Mouse (Mus musculus) heart, adult 2 months (tissue): Measurements from ENCODE around the gene 4930523C07Rik. TPM values are rescaled to one million over a fixed set of nuclear protein-coding genes. Genes with fewer than 3 reads are reported as not detected.
A peak's percentile ranks its signal among the peaks of the same experiment; 100 is the strongest.

Experiments
- DNase-seq, 2 experiments: peaks; one replicate each; pipeline ENCODE4 v3.0.0; 2021
- H3K27ac ChIP-seq: fragments of 200-600 bp; 2 replicates; pipeline ENCODE4 v1.8.1; 2022
- H3K27me3 ChIP-seq: fragments of 200-500 bp; 2 replicates; pipeline ENCODE4 v1.6.1; 2012; ENCODE audit warnings: mild to moderate bottlenecking, low read length, inconsistent platforms, mixed read lengths; ENCODE audit not compliant: control insufficient read depth, insufficient read depth
- H3K36me3 ChIP-seq: fragments of 200-500 bp; 2 replicates; pipeline ENCODE4 v1.6.1; 2012; ENCODE audit warnings: low read length, inconsistent platforms; ENCODE audit not compliant: control insufficient read depth, insufficient read depth
- H3K4me1 ChIP-seq: fragments of 200-500 bp; 2 replicates; pipeline ENCODE4 v1.6.1; 2011; ENCODE audit warnings: low read length; ENCODE audit not compliant: control insufficient read depth, insufficient read depth
- H3K4me3 ChIP-seq: fragments of 200-600 bp; 2 replicates; pipeline ENCODE4 v1.8.1; 2022
- H3K79me2 ChIP-seq: fragments of 200-500 bp; replicated peaks from 2 replicates; pipeline ENCODE4 v1.6.1; 2012; ENCODE audit warnings: mild to moderate bottlenecking, inconsistent platforms, low read length, moderate library complexity, mixed read lengths; ENCODE audit not compliant: control insufficient read depth, insufficient read depth
- H3K9ac ChIP-seq: fragments of 200-500 bp; 2 replicates; pipeline ENCODE4 v1.6.1; 2012; ENCODE audit warnings: low read depth, mild to moderate bottlenecking, control low read depth, inconsistent platforms, low read length, mixed read lengths
- CTCF ChIP-seq: fragments of 200-600 bp; IDR thresholded peaks from 2 replicates; pipeline ENCODE4 v1.8.1; 2022; ENCODE audit warnings: antibody characterized with exemption, mild to moderate bottlenecking, moderate library complexity
- EP300 ChIP-seq: fragments of 200-500 bp; IDR thresholded peaks from 2 replicates; pipeline ENCODE4 v1.6.1; 2011; ENCODE audit warnings: low read depth, low read length, control low read depth; ENCODE audit not compliant: insufficient read depth
- POLR2A ChIP-seq: fragments of 200-500 bp; IDR thresholded peaks from 2 replicates; pipeline ENCODE4 v1.6.1; 2011; ENCODE audit warnings: mild to moderate bottlenecking, low read depth, low read length, control low read depth; ENCODE audit not compliant: insufficient read depth
- WGBS: fragments of 180-500 bp; shearing (Covaris S2); methylation state at CpG from one replicate; pipeline ENCODE4 v1.1.7; 2018; 5-methylcytosine and 5-hydroxymethylcytosine counted together
- intact Hi-C: fragments of 180-260 bp; cut with DNase I; formaldehyde crosslinking; loops from one replicate; pipeline ENCODE4 v1.15.1; 2025
- polyA plus RNA-seq: library from polyadenylated mRNA; depleted of rRNA; stranded (reverse); fragments of >200 nt; gene quantifications from 2 replicates; pipeline ENCODE4 v1.2.3, GENCODE M21; 2012
- total RNA-seq, 2 experiments: library from RNA; stranded (reverse); gene quantifications; 2 replicates each; pipeline ENCODE4 v1.2.3; 2021

Gene 4930523C07Rik
- total and polyA plus RNA-seq, 3 experiments: 10.9 to 22.3 (median 17.4) TPM

DNA sequence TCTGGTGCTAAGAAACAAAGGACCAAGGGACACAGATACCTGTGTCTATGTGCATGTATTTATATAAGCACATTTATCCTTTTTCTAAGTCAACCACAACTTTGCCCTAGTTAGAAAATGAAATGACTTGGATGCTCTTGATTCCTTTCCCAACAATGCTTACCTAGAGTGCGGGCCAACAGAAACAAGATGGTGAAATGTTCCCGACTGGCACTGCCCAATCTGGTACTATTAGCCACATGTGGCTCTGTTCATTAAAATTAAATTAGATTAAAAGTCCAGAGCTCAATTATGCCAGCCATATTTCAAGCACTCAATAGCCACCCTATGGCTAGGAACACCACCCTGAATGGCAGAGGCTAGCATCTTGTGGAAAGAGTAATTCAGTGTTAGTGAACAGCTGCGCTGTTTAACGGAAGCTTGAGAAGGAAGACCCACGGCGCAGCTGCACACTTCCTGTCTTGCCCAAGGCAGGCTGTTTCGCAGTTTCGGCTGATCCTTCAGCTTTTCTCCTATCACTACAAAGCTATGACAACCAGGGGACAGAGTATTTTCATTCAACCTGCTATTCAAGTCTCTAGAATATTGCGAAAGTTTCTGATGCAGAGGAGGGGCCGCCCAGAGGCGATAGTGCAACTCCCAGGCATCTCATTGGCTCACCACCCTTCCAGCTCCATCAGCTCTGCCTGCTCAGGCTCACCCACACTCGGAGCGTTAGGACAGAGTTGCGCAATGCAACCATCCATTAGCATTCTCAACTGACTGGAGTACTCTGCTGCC, 34.9 kb downstream of the 4930523C07Rik start:
- Histone ChIP-seq H3K36me3 (no peaks in the 10 kb centered on the region), H3K79me2 (no peaks in the 10 kb centered on the region), H3K9ac (no peak overlapping the region), H3K27ac (0 out of 2 replicates have a peak overlapping the region, but pooled peaks have one; percentile 3), H3K4me3 (no peak overlapping the region), H3K27me3 (no peaks in the 10 kb centered on the region), H3K4me1 (no peaks in the 10 kb centered on the region)
- intact Hi-C loops: loop anchor here (5.0 kb wide), 1 partner anchor 37 kb away; the partner anchor contains the start of gene 4930523C07Rik
- 59% methylated on average over 14 of the region's 14 CpGs for WGBS
- DNase-seq: peak; percentile 64 to 79
- no peak for TF ChIP-seq EP300
- no peak for TF ChIP-seq POLR2A
- no peak for TF ChIP-seq CTCF

DNA sequence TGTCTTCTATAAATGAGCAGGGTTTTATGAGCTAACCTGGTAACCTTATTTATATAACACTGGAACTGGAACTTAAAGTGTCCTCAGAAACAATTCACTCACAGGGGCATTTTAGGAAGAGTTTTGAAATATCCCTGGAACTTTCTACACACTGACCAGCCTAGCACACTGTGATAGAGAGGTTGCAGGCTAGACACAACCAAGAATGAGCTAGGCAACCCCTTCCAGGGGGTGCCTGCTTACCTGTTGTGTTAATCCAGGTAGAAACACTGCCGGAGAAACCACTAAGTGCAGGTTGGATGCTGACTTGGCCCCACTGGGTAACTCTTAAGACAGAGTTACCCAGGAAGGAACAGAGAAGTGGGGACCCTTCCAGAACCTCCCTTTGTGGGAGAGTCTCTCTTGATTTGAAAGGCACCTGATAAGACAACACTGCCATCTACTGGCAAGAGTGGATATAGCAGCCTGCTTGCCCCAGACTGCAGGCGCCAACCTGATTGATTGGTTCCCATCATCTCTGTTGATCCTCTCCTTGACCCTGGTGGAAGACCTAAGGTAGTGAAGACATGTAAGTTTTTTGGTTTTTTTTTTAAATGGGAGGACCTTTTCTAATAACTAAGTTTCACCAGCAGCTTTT, 36.7 kb downstream of the 4930523C07Rik start:
- 21% methylated on average over 2 of the region's 2 CpGs for WGBS
- Histone ChIP-seq H3K36me3 (no peaks in the 10 kb centered on the region), H3K4me1 (no peaks in the 10 kb centered on the region), H3K9ac (no peak overlapping the region), H3K27ac (no peak overlapping the region), H3K79me2 (no peaks in the 10 kb centered on the region), H3K4me3 (no peak overlapping the region), H3K27me3 (no peaks in the 10 kb centered on the region)
- TF ChIP-seq POLR2A (no peak), CTCF (no peak; the same call in 1 of the 2 replicates), EP300 (peak; percentile 68; the same call in 1 of the 2 replicates)
- intact Hi-C loops: loop anchor here (1.0 to 10.0 kb wide), 4 partner anchors 170 to 796 kb away; partner anchors contain the start of gene Tnr
- DNase-seq: peak; percentile 72 to 86

DNA sequence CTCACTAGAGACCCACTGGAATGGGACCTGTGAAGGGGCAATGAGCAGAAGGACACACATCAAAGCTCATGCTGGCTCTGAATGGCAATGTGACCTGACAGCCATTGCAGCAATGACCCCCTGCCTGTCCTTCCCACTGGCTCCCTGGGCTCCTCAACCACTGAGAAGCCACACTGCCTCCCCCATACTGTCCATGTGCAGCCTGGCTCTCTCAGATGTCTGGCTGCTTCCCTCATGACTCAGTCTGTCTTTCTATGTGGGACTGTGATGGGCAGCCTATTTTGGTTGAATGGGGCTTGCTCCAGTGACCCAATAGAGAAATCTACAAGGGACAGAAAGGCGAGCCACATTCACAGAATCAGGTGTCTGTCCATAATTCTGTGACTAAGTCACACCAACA, 38.5 kb downstream of the 4930523C07Rik start:
- H3K79me2 ChIP-seq: no peaks in the 10 kb centered on the region
- no peak overlapping the region for H3K4me3 ChIP-seq
- no peaks in the 10 kb centered on the region for H3K36me3 ChIP-seq
- no peaks in the 10 kb centered on the region for H3K4me1 ChIP-seq
- no peak overlapping the region for H3K9ac ChIP-seq
- DNase-seq: no peak
- no peaks in the 10 kb centered on the region for H3K27me3 ChIP-seq
- no peak for TF ChIP-seq CTCF
- no peak for TF ChIP-seq POLR2A
- no peak for TF ChIP-seq EP300
- intact Hi-C loops: loop anchor here (5.0 to 10.0 kb wide), 3 partner anchors 558 to 798 kb away; partner anchors contain the start of gene Tnr
- no peak overlapping the region for H3K27ac ChIP-seq
- WGBS: 63% methylated on average over 1 of the region's 1 CpGs

DNA sequence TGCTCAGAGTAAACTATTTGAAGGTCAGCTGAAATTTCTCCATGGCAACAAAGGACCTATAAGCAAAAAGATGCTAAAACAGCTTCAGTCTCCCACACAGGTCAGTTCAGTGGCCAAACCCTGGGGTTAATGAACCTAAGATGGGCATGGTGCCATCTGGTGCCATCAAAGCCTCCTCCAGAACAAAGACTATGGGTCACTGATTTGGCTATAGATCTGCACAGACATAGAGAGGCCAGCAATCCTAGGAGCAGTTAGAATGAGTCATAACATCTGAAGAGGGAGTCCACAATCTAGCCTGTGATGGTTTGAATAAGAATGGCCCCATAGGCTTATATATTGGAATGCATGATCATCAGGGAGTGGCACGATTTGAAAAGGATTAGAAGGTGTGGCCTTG, 40.1 kb downstream of the 4930523C07Rik start:
- no peaks in the 10 kb centered on the region for H3K36me3 ChIP-seq
- H3K27me3 ChIP-seq: no peaks in the 10 kb centered on the region
- DNase-seq: no peak
- H3K4me3 ChIP-seq: no peak overlapping the region
- no peak overlapping the region for H3K27ac ChIP-seq
- intact Hi-C loops: loop anchor here (5.0 to 10.0 kb wide), 3 partner anchors 559 to 799 kb away; partner anchors contain the start of gene Tnr
- H3K79me2 ChIP-seq: no peaks in the 10 kb centered on the region
- 71% methylated on average over 1 of the region's 1 CpGs for WGBS
- no peaks in the 10 kb centered on the region for H3K4me1 ChIP-seq
- no peak overlapping the region for H3K9ac ChIP-seq
- TF ChIP-seq POLR2A (no peak), EP300 (no peak), CTCF (no peak)

DNA sequence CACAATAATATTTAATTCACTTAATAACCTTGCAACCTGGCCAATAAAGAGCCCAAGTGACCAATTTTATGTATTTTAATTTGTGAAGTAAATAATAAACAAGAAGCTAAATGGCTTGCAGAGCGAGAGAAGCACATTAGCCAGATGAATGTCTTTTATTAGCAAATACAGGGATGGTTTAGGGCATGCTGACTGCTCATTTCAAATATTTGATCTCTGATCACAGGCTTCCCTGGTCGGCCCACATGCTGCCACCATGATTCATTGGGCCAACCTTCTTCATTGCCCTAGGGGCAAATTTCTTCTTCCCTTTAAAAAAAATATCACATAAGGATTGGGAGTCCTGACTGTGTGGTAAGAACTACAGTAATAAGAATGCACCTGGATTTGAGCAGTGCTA, 42.5 kb downstream of the 4930523C07Rik start:
- DNase-seq: no peak
- Histone ChIP-seq H3K36me3 (no peaks in the 10 kb centered on the region), H3K79me2 (no peaks in the 10 kb centered on the region), H3K4me1 (no peaks in the 10 kb centered on the region), H3K9ac (no peak overlapping the region), H3K4me3 (no peak overlapping the region), H3K27ac (no peak overlapping the region), H3K27me3 (no peaks in the 10 kb centered on the region)
- intact Hi-C loops: loop anchor here (10.0 kb wide), 2 partner anchors 562 to 802 kb away; partner anchors contain the start of gene Tnr
- WGBS: 78% methylated on average over 2 of the region's 2 CpGs
- TF ChIP-seq EP300 (no peak), POLR2A (no peak)
